Mouse (Mus musculus) ovary, postnatal 14 days (tissue): ENCODE measurements around the gene Zdhhc4.

Source experiments
- DNase-seq: peaks from one replicate; pipeline ENCODE4 v3.0.0; 2022; ENCODE audit warnings: low spot score

Zdhhc4 gene

GRCm38 (mm10) chr5:143328690-143329495 is at the start of gene Zdhhc4:
TSS of gene Zdhhc4 (minus strand) at chr5:143329256.
- DNase-seq = peak; percentile 91

- DNase-seq = no peak
Observed at GRCm38 (mm10) chr5:143376156-143376555, 47.1 kb upstream of the Zdhhc4 start.

- peak; percentile 59 for DNase-seq
Observed at GRCm38 (mm10) chr5:143375242-143375641, 46.2 kb upstream of the Zdhhc4 start.

GRCm38 (mm10) chr5:143372818-143373217 is 43.8 kb upstream of the Zdhhc4 start:
- DNase-seq = no peak

GRCm38 (mm10) chr5:143371146-143371510 is 42.1 kb upstream of the Zdhhc4 start:
- DNase-seq = no peak

- no peak for DNase-seq
Observed at GRCm38 (mm10) chr5:143370416-143371145, 41.5 kb upstream of the Zdhhc4 start.

GRCm38 (mm10) chr5:143369611-143370255 is 40.7 kb upstream of the Zdhhc4 start:
- no peak for DNase-seq

- DNase-seq = no peak
Observed at GRCm38 (mm10) chr5:143367931-143368330, 38.9 kb upstream of the Zdhhc4 start.

- DNase-seq = no peak
Observed at GRCm38 (mm10) chr5:143363678-143364615, 34.9 kb upstream of the Zdhhc4 start.

- no peak for DNase-seq
Observed at GRCm38 (mm10) chr5:143361428-143361827, 32.4 kb upstream of the Zdhhc4 start.

GRCm38 (mm10) chr5:143360000-143360399 is 30.9 kb upstream of the Zdhhc4 start:
- no peak for DNase-seq

GRCm38 (mm10) chr5:143359263-143359662 is 30.2 kb upstream of the Zdhhc4 start:
- DNase-seq = no peak

GRCm38 (mm10) chr5:143357564-143357963 is 28.5 kb upstream of the Zdhhc4 start:
- no peak for DNase-seq

GRCm38 (mm10) chr5:143356686-143357388 is 27.8 kb upstream of the Zdhhc4 start, which contains the start of gene Grid2ip:
TSS of gene Grid2ip (plus strand) at chr5:143357338.
- DNase-seq = no peak

- DNase-seq = no peak
Observed at GRCm38 (mm10) chr5:143356017-143356416, 27.0 kb upstream of the Zdhhc4 start.

GRCm38 (mm10) chr5:143346367-143346766 is 17.3 kb upstream of the Zdhhc4 start:
- DNase-seq = no peak

GRCm38 (mm10) chr5:143339603-143340002 is 10.5 kb upstream of the Zdhhc4 start:
- DNase-seq = no peak

GRCm38 (mm10) chr5:143336559-143336958 is 7.5 kb upstream of the Zdhhc4 start:
- no peak for DNase-seq

GRCm38 (mm10) chr5:143335089-143335460 is 6.0 kb upstream of the Zdhhc4 start:
- DNase-seq = no peak

- no peak for DNase-seq
Observed at GRCm38 (mm10) chr5:143334418-143335088, 5.5 kb upstream of the Zdhhc4 start.
